Mouse (Mus musculus): Measurements from ENCODE around the gene Creb3l2. TPM values are rescaled to one million over a fixed set of nuclear protein-coding genes. Genes with fewer than 3 reads are reported as not detected.

Creb3l2 gene
- polyA plus RNA-seq, 1 experiment from 2014 or later, result 33.1 TPM

- H3K4me1 ChIP-seq (ENCODE audit: insufficient read depth), result peaks cover 37% of the 10 kb centered on the region
- no peaks in the 10 kb centered on the region for H3K27me3 ChIP-seq (ENCODE audit: insufficient read depth, low read length)
- H3K9me3 ChIP-seq (ENCODE audit: low read depth, low read length), result no peaks in the 10 kb centered on the region
- no peak for TF ChIP-seq CTCF (IDR thresholded peaks at IDR 0.05; ENCODE audit: low read depth)
- ATAC-seq (ENCODE audit: insufficient read depth) (peak; percentile 69), DNase-seq (peak; percentile 66)
- H3K4me2 ChIP-seq, result 0 out of 2 replicates have a peak overlapping the region, but pooled peaks have one; percentile 7
- no peak overlapping the region for H3K4me3 ChIP-seq (ENCODE audit: low read depth, low read length)
- H3K27ac ChIP-seq (ENCODE audit: low read depth), result peak overlapping the region; percentile 87
- no peak overlapping the region for H3K9ac ChIP-seq
- H3K36me3 ChIP-seq (ENCODE audit: insufficient read depth), result peaks cover 8% of the 10 kb centered on the region
- 46% methylated on average over 1 of the region's 1 CpGs for WGBS
Measured at GRCm38 (mm10) chr6:37423386-37423785, 18.6 kb downstream of the Creb3l2 start.

- TF ChIP-seq CTCF (IDR thresholded peaks at IDR 0.05; ENCODE audit: low read depth), result no peak
- Histone ChIP-seq H3K4me1 (ENCODE audit: insufficient read depth) (peaks cover 32% of the 10 kb centered on the region), H3K27ac (ENCODE audit: low read depth) (no peak overlapping the region), H3K27me3 (ENCODE audit: insufficient read depth, low read length) (no peaks in the 10 kb centered on the region), H3K4me3 (ENCODE audit: low read depth, low read length) (no peak overlapping the region), H3K36me3 (ENCODE audit: insufficient read depth) (peaks cover 8% of the 10 kb centered on the region), H3K4me2 (no peak overlapping the region), H3K9ac (no peak overlapping the region), H3K9me3 (ENCODE audit: low read depth, low read length) (no peaks in the 10 kb centered on the region)
- WGBS, result 56% methylated on average over 6 of the region's 6 CpGs
- DNase-seq (no peak), ATAC-seq (ENCODE audit: insufficient read depth) (no peak)
Measured at GRCm38 (mm10) chr6:37421124-37421523, 20.8 kb downstream of the Creb3l2 start.

GRCm38 (mm10) chr6:37419445-37419941 lies 22.5 kb downstream of the Creb3l2 start:
- Histone ChIP-seq H3K9me3 (ENCODE audit: low read depth, low read length) (no peaks in the 10 kb centered on the region), H3K4me1 (ENCODE audit: insufficient read depth) (peaks cover 40% of the 10 kb centered on the region), H3K4me2 (peak overlapping the region; percentile 0; the same call in 1 of the 2 replicates), H3K27ac (ENCODE audit: low read depth) (peak overlapping the region; percentile 69; the same call in 1 of the 2 replicates), H3K9ac (no peak overlapping the region), H3K36me3 (ENCODE audit: insufficient read depth) (peaks cover 10% of the 10 kb centered on the region), H3K4me3 (ENCODE audit: low read depth, low read length) (no peak overlapping the region), H3K27me3 (ENCODE audit: insufficient read depth, low read length) (no peaks in the 10 kb centered on the region)
- no peak for ATAC-seq (ENCODE audit: insufficient read depth)
- 53% methylated on average over 17 of the region's 17 CpGs for WGBS
- TF ChIP-seq CTCF (IDR thresholded peaks at IDR 0.05; ENCODE audit: low read depth), result no peak
- peak; percentile 59 for DNase-seq

- no peaks in the 10 kb centered on the region for H3K9me3 ChIP-seq (ENCODE audit: low read depth, low read length)
- no peak for TF ChIP-seq CTCF (IDR thresholded peaks at IDR 0.05; ENCODE audit: low read depth)
- no peak overlapping the region for H3K4me2 ChIP-seq
- WGBS, result 48% methylated on average over 6 of the region's 6 CpGs
- H3K36me3 ChIP-seq (ENCODE audit: insufficient read depth), result peaks cover 12% of the 10 kb centered on the region
- H3K4me3 ChIP-seq (ENCODE audit: low read depth, low read length), result no peak overlapping the region
- H3K4me1 ChIP-seq (ENCODE audit: insufficient read depth), result peaks cover 34% of the 10 kb centered on the region
- H3K9ac ChIP-seq, result peak overlapping the region; percentile 27; the same call in 1 of the 2 replicates
- H3K27ac ChIP-seq (ENCODE audit: low read depth), result peak overlapping the region; percentile 69; the same call in 1 of the 2 replicates
- H3K27me3 ChIP-seq (ENCODE audit: insufficient read depth, low read length), result no peaks in the 10 kb centered on the region
- no peak for ATAC-seq (ENCODE audit: insufficient read depth)
- DNase-seq, result no peak
Measured at GRCm38 (mm10) chr6:37418931-37419330, 23.0 kb downstream of the Creb3l2 start.

- Histone ChIP-seq H3K4me1 (ENCODE audit: insufficient read depth) (peaks cover 35% of the 10 kb centered on the region), H3K9ac (no peak overlapping the region), H3K4me3 (ENCODE audit: low read depth, low read length) (no peak overlapping the region), H3K36me3 (ENCODE audit: insufficient read depth) (peaks cover 12% of the 10 kb centered on the region), H3K27ac (ENCODE audit: low read depth) (peak overlapping the region; percentile 92; the same call in 1 of the 2 replicates), H3K27me3 (ENCODE audit: insufficient read depth, low read length) (no peaks in the 10 kb centered on the region), H3K4me2 (no peak overlapping the region), H3K9me3 (ENCODE audit: low read depth, low read length) (no peaks in the 10 kb centered on the region)
- no peak for TF ChIP-seq CTCF (IDR thresholded peaks at IDR 0.05; ENCODE audit: low read depth)
- DNase-seq (no peak), ATAC-seq (ENCODE audit: insufficient read depth) (no peak)
- WGBS, result 70% methylated on average over 4 of the region's 4 CpGs
Measured at GRCm38 (mm10) chr6:37416743-37417142, 25.2 kb downstream of the Creb3l2 start.

GRCm38 (mm10) chr6:37415505-37415904 lies 26.4 kb downstream of the Creb3l2 start:
- peaks cover 8% of the 10 kb centered on the region for H3K36me3 ChIP-seq (ENCODE audit: insufficient read depth)
- ATAC-seq (ENCODE audit: insufficient read depth) (0 out of 2 replicates have a peak, but pooled peaks have one; percentile 16), DNase-seq (no peak)
- peaks cover 41% of the 10 kb centered on the region for H3K4me1 ChIP-seq (ENCODE audit: insufficient read depth)
- no peak overlapping the region for H3K4me3 ChIP-seq (ENCODE audit: low read depth, low read length)
- 31% methylated on average over 6 of the region's 6 CpGs for WGBS
- H3K9me3 ChIP-seq (ENCODE audit: low read depth, low read length), result no peaks in the 10 kb centered on the region
- no peaks in the 10 kb centered on the region for H3K27me3 ChIP-seq (ENCODE audit: insufficient read depth, low read length)
- TF ChIP-seq CTCF (IDR thresholded peaks at IDR 0.05; ENCODE audit: low read depth), result no peak
- H3K9ac ChIP-seq, result no peak overlapping the region
- H3K27ac ChIP-seq (ENCODE audit: low read depth), result peak overlapping the region; percentile 92
- H3K4me2 ChIP-seq, result peak overlapping the region; percentile 31; the same call in 1 of the 2 replicates

GRCm38 (mm10) chr6:37415034-37415433 lies 26.9 kb downstream of the Creb3l2 start:
- 32% methylated on average over 7 of the region's 7 CpGs for WGBS
- H3K4me3 ChIP-seq (ENCODE audit: low read depth, low read length), result no peak overlapping the region
- peak; percentile 91 for DNase-seq
- H3K27me3 ChIP-seq (ENCODE audit: insufficient read depth, low read length), result no peaks in the 10 kb centered on the region
- H3K27ac ChIP-seq (ENCODE audit: low read depth), result peak overlapping the region; percentile 92
- H3K4me2 ChIP-seq, result peak overlapping the region; percentile 31; the same call in 1 of the 2 replicates
- H3K9me3 ChIP-seq (ENCODE audit: low read depth, low read length), result no peaks in the 10 kb centered on the region
- no peak for TF ChIP-seq CTCF (IDR thresholded peaks at IDR 0.05; ENCODE audit: low read depth)
- peaks cover 38% of the 10 kb centered on the region for H3K4me1 ChIP-seq (ENCODE audit: insufficient read depth)
- H3K9ac ChIP-seq, result no peak overlapping the region; the same call in 1 of the 2 replicates
- peaks cover 8% of the 10 kb centered on the region for H3K36me3 ChIP-seq (ENCODE audit: insufficient read depth)
- ATAC-seq (ENCODE audit: insufficient read depth), result peak; percentile 96

All from lung, embryonic 14.5 days (tissue).